Mouse (Mus musculus) monocyte, adult 2 months (primary cell): ENCODE measurements at regions not wholly inside any gene's neighbourhood (a gene's known extent, or its start where the extent isn't known, plus 50 kb on each side); places are given as distances from the start of the nearest gene placed in this dataset.

Experiments used
- DNase-seq, 2 experiments: peaks; one replicate each; pipeline ENCODE4 v3.0.0; 2022; ENCODE audit warnings: low spot score in 2 of 2, low read depth in 1 of 2

- no peak for DNase-seq
Measured at GRCm38 (mm10) chr13:99592596-99593242, 76.4 kb upstream of the Map1b start.

GRCm38 (mm10) chr13:99588646-99589045 is 72.3 kb upstream of the Map1b start:
- DNase-seq: no peak

- DNase-seq: no peak
Measured at GRCm38 (mm10) chr13:99583841-99584240, 67.5 kb upstream of the Map1b start.

GRCm38 (mm10) chr13:99580296-99580695 is 64.0 kb upstream of the Map1b start:
- no peak for DNase-seq

- no peak for DNase-seq
Measured at GRCm38 (mm10) chr13:99579596-99580175, 63.3 kb upstream of the Map1b start.

GRCm38 (mm10) chr13:99577686-99578085 is 61.3 kb upstream of the Map1b start:
- no peak for DNase-seq

GRCm38 (mm10) chr13:99573021-99573420 is 56.7 kb upstream of the Map1b start:
- DNase-seq: no peak

- no peak for DNase-seq
Measured at GRCm38 (mm10) chr13:99572381-99572780, 56.0 kb upstream of the Map1b start.
